Mouse (Mus musculus): ENCODE results near the gene Vmn2r111. TPM values are rescaled to one million over a fixed set of nuclear protein-coding genes. Genes with fewer than 3 reads are reported as not detected.
"Not testable (repeated sequence)": the region's sequence is repeated elsewhere in the genome, so short reads cannot be mapped to it uniquely, and the experiment has no call there.

Vmn2r111 gene
- not detected in 2 replicates for total RNA-seq (2015; ENCODE audit: low replicate concordance)
- not detected in 2 replicates for total RNA-seq (2017; ENCODE audit: low replicate concordance)

DNA sequence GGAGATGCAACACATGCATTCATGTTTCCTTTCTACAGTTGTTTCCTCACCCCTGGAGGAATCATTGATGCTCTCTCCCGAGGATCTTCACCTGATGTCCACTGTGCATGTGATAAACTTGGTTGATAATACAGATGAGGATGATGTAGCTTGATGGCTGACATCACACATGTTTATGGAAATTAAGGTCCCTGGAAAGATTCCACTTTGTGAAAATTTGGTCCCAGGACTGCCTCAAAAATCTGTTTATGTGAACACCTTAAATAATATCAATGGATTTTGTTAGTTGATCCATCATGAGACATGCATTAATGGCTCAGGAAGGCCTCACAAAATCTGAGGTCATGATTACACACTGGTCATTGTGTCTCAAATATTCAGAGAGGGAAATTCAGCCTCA is at the start of gene Vmn2r111:
Gene Vmn2r111, minus strand, starts transcription at position 101 of the 400 bp plus-strand sequence.
- ATAC-seq (replicated peaks; ENCODE audit: low FRiP score, poor library complexity, severe bottlenecking) = not testable (repeated sequence)

DNA sequence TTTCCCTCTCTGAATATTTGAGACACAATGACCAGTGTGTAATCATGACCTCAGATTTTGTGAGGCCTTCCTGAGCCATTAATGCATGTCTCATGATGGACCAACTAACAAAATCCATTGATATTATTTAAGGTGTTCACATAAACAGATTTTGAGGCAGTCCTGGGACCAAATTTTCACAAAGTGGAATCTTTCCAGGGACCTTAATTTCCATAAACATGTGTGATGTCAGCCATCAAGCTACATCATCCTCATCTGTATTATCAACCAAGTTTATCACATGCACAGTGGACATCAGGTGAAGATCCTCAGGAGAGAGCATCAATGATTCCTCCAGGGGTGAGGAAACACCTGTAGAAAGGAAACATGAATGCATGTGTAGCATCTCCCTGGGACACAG is 27.4 kb upstream of the Vmn2r111 start, which contains the start of gene Vmn2r112:
Gene Vmn2r112, plus strand, starts transcription at position 301 of the 400 bp plus-strand sequence.
- not testable (repeated sequence) for ATAC-seq (replicated peaks; ENCODE audit: low FRiP score, poor library complexity, severe bottlenecking)

DNA sequence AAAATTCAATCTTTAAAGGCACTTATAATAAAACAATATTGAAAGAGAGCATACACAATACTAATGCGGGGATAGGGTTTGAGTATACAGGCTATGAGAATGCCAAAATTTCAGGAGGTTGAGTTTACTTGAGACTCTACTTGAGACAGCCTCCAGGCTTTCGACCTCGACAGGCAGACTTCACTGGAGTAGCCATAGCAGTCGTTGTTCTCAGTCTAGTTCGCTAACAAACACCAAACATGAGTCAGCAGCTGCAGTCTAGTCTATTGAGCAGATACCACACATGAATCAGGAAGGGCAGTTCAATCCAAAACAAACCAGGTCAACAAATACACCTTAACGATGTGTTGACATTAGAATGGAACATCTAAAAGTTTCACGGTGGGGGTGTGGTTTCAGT is 52.8 kb downstream of the Vmn2r111 start:
- ATAC-seq (replicated peaks; ENCODE audit: low FRiP score, poor library complexity, severe bottlenecking) = not testable (repeated sequence)

GRCm38 (mm10) chr17:22520037-22520436 is 53.2 kb downstream of the Vmn2r111 start:
- ATAC-seq (replicated peaks; ENCODE audit: low FRiP score, poor library complexity, severe bottlenecking) = not testable (repeated sequence)

- ATAC-seq (replicated peaks; ENCODE audit: low FRiP score, poor library complexity, severe bottlenecking) = no peak
Measured at GRCm38 (mm10) chr17:22497120-22497519, 76.2 kb downstream of the Vmn2r111 start.

Other genes with a start within 250 kb of the Vmn2r111 start
- 3.6 and 14.7 TPM in 2 replicates for gene Zfp944, start 212.1 kb downstream of the Vmn2r111 start, total RNA-seq (2015; ENCODE audit: low replicate concordance)
- 11.0 and 11.3 TPM in 2 replicates for gene Zfp944, start 212.1 kb downstream of the Vmn2r111 start, total RNA-seq (2017; ENCODE audit: low replicate concordance)
- 8.6 and 18.0 TPM in 2 replicates for gene Zfp758, start 212.0 kb downstream of the Vmn2r111 start, total RNA-seq (2015; ENCODE audit: low replicate concordance)
- 7.1 and 9.5 TPM in 2 replicates for gene Zfp758, start 212.0 kb downstream of the Vmn2r111 start, total RNA-seq (2017; ENCODE audit: low replicate concordance)
- 2.2 and 8.4 TPM in 2 replicates for gene Zfp946, start 149.3 kb downstream of the Vmn2r111 start, total RNA-seq (2015; ENCODE audit: low replicate concordance)
- gene Zfp946, start 149.3 kb downstream of the Vmn2r111 start, total RNA-seq (2017; ENCODE audit: low replicate concordance) = 4.4 and 5.8 TPM in 2 replicates
- not detected in 2 replicates for gene Vmn2r112, start 27.5 kb upstream of the Vmn2r111 start, total RNA-seq (2015; ENCODE audit: low replicate concordance)
- gene Vmn2r112, start 27.5 kb upstream of the Vmn2r111 start, total RNA-seq (2017; ENCODE audit: low replicate concordance) = not detected in 2 replicates

All from erythroid progenitor cell, adult 5-6 weeks (primary cell).